Mouse (Mus musculus): ENCODE data around the gene Tcp11l2.

Tcp11l2 gene

DNA sequence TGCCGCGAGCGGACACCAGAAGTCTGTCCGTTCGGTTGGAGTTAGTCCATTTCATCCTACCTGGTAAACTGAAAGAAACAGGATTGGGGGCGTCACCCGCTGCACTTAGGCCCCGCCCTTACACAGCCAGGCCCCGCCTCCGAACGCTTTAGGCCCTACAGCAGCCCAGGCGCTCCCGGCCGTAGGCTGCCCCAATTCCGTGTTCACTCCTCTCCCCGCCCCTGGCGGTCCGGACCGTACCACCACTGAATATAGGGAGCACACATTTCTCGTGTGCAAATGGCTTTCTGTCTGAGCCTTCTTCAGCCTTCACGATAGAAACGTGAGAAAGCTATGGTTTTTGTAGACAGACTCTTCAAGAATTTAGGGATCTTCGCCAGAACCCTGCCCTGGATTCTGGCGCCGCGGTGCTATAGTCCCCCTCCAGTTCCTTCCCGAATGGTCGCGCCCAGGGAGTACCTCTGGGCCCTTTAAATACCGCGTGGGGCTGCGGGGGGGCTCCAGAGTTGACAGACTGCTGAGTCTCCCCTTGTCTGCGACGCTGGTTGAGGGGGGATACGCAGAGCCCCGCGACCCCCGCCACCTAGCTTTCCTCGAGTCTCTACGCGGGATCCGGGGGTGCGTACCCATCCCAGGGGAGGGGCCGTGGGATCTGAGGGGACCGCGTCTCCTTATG, at the start of gene Tcp11l2:
TSS of gene Tcp11l2 (plus strand) at position 232 of the 676 bp plus-strand sequence.
- peak; percentile 46 for DNase-seq (ENCODE audit: extremely low read depth, low read depth, low spot score)

DNA sequence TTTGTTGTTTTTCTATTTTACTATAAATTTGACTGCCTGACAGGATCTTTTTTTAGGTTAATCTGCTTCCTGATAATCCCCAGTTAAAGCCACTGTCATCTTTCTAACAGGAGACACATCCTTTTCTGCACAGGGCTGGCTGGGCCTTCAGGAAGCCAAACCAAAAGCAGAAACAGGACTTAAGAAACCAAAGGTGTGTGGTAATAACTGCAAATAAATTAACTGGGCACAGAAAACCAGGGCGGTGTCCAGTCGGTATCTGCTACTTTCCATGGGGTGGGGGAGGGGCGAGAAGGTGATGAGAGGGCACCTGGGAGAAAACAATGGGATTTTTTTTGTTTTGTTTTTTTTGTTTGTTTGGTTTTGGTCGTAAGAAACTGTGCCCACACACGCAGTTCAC, 49.4 kb upstream of the Tcp11l2 start:
- no peak for DNase-seq (ENCODE audit: extremely low read depth, low read depth, low spot score)

DNA sequence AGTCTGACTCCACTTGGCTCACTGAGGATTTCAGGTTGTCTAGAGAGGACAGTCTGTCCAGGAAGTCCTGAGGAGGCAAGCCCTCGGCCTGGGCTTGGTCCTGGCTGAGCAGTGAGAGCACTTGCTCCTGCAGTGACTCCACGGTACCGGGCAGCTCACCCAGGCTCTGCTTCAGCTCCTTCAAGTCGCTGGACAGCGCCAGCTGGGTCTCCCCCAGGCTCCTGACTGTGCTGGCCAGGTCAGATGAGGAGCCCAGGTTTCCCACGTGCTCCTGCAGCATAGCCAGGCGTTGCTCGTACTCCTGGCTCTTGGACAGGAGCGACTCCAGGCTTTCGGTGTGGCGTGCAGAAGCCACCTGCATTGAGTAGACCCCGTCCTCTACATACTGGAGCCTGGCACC, 48.8 kb upstream of the Tcp11l2 start:
- no peak for DNase-seq (ENCODE audit: extremely low read depth, low read depth, low spot score)

DNA sequence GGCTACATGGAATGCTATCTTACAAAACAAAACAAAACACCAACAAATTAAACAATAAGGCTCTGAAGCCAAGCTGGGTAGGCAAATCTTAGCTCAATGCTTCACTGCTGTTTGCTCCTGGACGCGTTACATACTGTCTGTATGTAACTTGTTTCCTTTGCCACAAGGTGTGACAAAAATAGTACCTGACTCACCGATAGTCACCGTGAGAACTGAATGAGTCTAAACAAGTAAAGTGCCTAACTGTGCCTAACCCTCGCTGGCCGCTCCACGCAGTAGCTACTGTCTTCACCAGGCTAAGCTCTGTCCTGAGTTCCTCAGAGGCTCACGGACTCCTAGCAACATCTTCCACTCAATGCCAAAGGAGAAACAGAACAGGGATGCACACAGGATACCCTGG, 46.0 kb upstream of the Tcp11l2 start:
- DNase-seq (ENCODE audit: extremely low read depth, low read depth, low spot score), result no peak

DNA sequence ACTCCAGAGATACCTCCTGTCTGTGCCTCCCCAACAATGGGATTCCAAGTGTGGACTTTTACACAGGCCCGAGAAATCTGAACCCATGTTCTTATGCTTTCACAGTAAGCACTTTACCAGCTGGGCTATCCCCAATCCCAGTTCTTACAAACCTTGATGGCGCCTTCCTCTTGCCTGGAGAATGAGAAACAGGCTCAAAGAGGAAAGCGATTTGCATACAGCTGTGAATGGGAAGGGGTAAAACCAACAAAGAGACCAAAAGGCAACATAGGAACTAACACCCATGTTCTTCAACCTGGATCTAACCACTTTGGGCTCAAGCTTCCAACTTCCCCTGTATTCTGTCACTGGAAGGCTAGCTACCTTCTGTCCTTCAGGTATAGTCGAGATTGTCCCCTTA, 44.9 kb upstream of the Tcp11l2 start:
- no peak for DNase-seq (ENCODE audit: extremely low read depth, low read depth, low spot score)

DNA sequence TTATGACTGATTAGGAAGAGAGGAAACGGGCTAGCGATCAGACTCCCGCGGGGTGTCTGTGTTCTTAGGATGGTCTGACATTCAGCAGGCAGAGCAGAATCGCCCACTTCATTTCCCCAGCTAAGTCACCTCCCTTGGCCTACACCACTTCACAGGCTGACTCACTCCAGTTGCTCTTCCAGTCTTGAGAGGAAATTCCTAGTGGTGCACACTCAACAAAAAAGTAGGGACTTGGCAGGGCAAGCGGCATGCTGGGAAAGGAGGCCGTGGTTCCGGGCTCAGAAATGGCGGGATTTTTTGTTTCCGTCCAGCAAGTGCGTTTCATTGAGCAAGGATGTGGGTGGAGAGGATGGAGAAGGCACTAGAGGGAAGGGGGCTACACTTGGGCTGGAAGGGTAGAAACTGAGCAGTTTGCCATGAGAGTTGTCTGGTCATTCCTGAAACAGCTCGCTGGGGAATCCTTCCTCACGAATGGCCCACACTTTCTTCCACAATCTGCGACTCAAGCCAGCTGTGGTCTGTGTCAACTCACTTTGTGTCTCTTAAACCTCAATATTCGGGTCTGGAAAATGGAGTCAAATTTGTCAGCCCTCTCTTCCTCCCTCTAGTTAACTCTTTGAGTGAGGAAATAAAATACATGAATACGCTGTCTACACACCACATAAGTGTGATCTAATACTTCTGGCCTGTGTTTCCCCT, 44.1 kb upstream of the Tcp11l2 start:
- DNase-seq (ENCODE audit: extremely low read depth, low read depth, low spot score), result no peak

DNA sequence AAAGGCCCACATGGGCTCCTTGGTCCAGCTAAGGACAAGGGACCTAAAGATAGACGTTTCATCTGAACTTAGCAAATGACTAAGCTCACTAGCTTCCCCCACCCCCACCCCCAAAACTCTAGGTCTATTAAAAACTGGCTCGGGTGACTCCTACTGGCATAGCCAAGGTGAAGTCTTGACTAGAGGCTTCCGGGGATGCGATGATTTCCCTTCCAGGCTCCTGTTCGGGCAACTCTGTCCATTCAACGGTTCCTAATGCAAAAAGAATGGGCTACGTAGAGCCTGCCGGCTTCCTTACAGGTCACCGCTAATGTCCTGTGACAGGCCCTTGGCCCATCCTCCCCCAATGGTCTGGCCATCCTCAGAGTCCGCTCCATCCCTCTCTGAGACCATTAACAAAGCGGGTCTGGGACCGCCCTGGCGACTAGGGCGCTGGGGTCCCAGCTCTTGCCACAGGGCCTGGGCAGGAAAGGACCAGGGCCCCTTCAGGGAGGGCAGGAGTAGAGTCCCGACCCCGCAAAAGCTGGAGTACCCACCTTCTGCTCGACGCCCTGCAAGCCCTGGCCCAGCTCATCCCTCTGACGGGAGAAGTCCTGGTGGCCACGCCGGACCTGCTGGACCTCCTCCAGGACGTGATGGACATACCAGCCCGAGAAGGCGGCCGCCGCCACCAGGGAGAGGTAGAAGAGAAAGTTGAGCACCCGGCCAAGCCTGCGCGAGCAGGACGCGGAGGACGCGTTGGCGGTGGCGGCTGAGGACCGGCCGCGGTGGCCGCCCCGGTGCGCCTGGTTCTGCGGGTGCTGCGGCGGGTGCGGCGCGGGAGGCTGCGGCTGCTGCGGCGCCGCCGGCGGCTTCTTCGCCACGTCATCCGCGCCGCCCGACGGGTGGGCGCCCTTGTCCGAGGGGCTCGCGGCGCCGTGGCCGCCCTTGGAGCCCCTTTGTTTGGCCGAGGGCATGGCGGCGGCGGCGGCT, 43.2 kb upstream of the Tcp11l2 start:
- DNase-seq (ENCODE audit: extremely low read depth, low read depth, low spot score), result no peak

DNA sequence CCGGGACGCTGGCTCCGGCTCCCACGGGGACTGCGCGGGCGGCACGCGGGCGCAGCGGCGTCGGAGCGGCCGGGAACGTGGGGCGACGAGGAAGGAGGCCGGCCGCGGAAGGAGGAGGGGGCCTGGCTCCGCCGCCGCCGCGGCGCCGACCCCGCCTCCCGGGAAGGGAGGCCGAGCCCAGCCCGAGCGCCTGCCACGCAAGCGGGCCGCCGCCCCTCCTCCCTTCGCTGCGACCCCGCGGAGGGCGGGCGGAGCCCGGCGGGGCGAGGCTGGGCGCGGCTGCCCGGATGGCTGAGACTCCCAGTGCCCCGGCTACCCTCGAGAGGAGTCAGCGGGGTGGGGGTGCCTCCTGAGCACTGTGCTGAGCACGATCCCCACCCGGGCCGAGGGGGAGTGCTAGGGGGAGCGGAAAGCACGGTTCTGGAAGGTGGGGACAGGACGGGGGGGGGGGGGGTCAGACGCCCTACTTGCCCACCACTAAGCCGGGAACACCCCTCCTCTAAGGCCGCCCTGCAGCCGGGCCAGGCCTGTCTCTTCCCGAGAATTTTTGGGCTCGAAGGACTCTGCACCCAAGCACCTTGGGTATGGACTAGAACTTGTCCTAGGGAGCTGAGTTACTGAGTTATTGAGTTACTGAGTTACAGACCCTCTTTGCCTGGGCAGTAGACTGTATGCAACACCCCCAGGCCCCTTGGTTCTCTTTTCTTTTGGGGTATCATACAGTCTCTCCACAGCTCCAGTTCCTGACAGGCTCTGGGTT, 42.3 kb upstream of the Tcp11l2 start, which contains the start of gene Ckap4:
TSS of gene Ckap4 (minus strand) at position 151 of the 760 bp plus-strand sequence.
- no peak for DNase-seq (ENCODE audit: extremely low read depth, low read depth, low spot score)

DNA sequence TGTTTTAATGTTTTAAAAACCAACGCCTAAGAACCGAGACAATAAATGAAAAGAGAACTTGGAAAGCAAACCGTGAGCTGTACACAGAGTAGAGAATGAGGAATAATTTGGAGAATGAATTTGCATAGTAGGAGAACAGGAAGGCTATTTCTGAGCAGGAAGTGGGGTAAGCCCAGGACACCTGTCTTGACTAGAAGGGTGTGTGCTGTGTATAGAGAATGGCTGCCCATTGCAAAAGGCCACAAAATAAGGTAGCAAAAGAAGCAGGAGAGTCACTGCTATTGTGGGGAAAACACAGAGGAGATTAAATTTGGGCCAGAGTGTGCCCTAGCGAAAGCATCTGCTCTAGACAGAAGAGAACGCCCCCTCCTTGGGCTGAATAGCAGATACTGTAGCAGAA, 41.0 kb upstream of the Tcp11l2 start:
- no peak for DNase-seq (ENCODE audit: extremely low read depth, low read depth, low spot score)

DNA sequence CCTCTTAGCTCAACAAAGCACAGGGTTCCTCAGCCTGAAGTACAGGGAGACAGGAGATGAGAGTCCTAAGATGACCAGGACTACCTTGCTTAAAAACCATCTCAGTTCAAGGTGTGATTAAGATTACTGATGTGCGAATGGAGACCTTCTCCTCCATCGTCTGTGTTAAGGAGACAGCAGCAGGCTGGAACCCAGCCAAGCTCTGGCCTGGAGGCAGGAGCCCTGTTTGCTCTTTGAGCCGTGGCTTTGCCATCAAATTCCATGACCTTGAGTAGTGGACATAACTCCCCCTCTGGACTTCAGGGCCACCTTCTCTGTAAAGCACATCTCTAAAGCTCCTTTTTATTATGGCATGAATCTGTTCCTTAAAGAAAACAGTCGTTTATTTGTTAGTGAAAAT, 40.6 kb upstream of the Tcp11l2 start:
- DNase-seq (ENCODE audit: extremely low read depth, low read depth, low spot score), result no peak

DNA sequence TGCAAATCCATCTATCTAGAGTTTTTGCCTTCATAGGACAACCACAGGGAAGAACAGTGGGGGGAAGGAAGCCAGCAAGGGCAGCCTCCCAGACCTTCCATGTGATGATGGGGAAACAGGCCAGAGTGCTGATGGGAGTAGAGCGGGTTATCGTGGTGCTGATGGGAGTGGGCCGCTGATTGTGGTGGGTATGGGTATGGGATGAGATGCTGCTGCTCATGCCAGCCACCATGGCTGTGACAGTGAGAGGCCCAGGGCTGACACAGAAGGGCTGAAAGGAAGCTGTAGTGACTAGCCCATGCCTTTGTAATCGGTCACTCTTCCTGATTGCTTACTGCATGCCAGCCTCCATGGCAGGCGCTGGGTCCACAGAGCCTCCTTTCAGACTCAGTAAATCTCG, 36.8 kb upstream of the Tcp11l2 start:
- DNase-seq (ENCODE audit: extremely low read depth, low read depth, low spot score), result no peak

DNA sequence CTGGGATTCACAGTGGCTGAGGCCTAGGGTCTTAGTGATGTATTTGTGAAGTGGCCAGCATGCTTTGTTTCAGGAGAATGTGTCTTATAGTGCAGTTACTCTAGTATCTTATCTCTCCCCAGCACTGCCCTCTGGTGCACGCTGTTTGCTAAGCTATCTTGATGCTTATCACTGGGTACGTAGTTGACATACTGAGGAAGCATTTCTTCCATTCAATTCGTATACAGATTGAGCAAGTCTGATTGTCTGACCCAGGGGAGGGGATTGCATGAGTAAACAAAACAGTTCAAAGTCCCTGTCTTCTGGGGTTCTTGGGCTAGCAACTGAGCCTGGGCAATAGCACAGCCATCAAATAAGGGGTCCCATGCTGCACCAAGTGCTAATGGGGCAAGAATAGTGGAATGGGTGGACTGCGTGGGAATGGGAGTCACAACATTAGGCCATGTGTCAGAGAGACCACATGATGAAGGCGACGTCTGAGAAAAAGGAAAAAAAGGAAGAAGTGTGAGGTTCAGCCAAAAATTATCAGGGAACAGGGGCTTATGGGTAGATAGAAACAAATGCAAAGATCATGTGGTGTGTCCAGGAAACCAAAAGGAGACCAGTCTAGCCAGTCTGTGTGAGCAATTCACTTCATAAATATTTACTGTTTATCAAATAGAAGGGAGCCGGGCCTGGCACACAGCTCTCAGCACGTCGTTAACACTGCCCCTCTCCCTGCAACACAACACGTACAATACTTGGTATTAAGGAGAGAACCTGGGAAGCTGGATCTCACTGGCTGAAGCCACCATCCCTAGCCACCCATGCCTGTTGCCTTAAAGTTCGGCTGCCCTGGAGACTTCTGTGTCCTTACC, 33.4 kb upstream of the Tcp11l2 start:
- no peak for DNase-seq (ENCODE audit: extremely low read depth, low read depth, low spot score)

DNA sequence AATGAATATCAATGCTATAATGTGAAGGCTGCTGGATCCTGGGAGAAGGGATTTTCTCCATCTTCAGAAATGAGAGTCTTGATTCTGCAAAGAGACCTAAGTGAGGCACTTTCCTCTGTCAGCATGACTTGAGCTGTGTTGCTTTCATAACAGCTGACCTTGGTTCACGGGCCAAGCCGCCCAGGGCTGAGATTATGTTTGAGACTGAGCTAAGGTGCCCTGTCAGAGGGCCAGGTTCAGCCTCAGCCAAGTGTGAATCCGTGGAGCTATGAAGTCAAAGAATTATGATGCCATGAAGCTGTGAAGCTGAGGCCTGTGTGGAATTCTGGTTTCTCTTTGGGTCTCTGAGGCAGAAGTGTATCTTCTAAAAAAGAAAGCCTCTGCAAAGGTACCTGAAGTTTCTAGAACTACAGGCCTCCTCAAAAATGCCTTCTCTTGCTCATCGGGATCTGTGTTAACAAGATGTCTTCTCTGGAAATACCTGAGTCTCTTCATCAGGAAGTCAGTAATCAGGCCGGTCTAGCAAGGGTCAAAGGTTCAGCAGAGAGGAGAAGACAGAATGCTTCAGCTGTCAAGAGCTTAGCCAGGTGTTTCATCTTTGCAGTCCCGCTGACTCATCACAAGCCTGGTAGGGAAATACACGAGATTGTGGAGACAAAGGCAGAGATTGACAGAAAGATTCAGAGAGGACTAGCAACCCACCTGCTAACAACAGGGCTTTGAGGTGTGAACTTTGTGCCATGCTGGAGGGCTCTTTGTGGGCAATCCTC, 31.4 kb upstream of the Tcp11l2 start:
- peak; percentile 71 for DNase-seq (ENCODE audit: extremely low read depth, low read depth, low spot score)

DNA sequence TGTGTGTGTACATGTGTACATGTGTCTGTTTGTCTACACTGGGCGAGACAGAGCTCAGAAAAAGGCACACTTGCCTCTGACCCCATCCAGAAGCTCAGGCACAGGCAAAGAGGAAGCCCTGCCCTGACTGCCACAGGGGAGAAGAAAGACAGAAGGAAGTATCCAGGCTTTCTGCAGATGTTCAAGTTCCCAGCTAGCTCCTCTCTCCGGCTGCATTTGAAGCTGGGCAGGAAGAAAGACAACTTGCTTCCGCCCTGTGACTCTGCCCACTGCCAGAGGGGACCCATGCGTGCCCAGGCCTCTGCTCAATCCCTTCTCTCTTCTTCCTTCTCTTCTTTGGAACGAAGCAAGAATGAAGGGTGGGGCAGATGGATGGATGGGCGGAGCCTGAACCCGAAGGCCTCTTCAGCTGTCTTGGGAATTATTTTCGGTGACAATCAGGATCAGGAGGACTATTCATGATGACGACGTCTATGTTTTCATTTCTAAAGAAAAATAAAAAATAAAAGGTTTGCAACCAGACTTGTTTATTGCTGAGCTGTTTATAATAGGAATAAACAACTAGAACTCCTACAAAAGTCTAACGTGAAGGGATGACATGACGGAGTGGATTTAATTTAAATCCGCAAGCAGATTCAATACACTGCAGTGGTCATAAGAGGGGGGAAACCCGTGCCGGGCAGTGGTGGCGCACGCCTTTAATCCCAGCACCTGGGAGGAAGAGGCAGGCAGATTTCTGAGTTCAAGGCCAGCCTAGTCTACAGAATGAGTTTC, 27.1 kb upstream of the Tcp11l2 start:
- no peak for DNase-seq (ENCODE audit: extremely low read depth, low read depth, low spot score)

DNA sequence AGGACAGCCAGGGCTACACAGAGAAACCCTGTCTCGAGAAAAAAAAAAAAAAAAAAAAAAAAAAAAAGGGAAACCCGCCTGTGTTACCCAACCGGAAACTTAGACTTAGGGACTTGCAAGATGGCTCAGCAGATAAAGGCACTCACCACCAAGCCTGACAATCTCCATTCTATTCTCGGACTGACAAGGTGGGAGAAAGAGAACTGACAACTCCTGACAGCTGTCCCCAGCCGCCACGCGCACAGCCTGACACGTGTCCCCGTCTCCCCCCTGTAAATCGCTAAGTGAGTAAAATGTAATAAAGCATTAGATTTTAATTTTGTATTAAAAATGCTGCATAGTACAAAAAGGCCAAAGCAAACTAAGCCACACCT, 26.5 kb upstream of the Tcp11l2 start:
- no peak for DNase-seq (ENCODE audit: extremely low read depth, low read depth, low spot score)

DNA sequence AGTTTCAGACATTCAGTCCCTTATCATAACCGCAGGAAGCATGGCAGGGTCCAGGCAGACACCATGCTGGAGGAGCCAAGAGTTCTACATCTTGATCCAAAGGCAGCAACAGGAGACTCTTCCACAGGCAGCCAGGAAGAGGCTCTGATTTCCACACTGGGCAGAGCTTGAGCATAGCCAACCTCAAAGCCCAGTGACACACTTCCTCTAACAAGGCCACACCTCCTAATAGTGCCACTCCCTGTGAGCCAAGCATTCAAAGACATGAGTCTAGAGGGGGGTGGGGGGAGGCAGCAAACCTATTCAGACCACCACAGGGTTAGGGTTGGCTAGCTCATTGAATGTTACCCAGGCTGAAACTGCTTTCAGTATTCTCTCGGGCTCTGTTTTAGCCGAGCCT, 24.6 kb upstream of the Tcp11l2 start:
- no peak for DNase-seq (ENCODE audit: extremely low read depth, low read depth, low spot score)

DNA sequence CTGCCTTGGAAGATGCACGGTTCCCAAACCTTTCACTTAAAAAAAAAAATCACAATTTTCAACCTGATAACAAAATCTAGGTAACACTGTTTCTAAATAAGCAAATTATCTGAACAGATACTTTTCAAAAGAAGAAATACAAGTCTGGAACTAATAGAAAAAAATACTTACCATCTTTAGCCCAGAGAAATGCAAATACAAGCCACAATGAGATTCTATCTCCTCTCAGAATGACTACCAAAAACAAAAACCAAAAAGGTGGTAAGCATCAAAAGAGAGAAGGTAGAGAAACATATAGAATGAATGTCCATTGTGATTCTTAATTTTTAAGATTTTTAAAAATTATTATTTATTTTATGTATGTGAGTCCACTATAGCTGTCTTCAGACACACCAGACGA, 23.9 kb upstream of the Tcp11l2 start:
- DNase-seq (ENCODE audit: extremely low read depth, low read depth, low spot score), result no peak

DNA sequence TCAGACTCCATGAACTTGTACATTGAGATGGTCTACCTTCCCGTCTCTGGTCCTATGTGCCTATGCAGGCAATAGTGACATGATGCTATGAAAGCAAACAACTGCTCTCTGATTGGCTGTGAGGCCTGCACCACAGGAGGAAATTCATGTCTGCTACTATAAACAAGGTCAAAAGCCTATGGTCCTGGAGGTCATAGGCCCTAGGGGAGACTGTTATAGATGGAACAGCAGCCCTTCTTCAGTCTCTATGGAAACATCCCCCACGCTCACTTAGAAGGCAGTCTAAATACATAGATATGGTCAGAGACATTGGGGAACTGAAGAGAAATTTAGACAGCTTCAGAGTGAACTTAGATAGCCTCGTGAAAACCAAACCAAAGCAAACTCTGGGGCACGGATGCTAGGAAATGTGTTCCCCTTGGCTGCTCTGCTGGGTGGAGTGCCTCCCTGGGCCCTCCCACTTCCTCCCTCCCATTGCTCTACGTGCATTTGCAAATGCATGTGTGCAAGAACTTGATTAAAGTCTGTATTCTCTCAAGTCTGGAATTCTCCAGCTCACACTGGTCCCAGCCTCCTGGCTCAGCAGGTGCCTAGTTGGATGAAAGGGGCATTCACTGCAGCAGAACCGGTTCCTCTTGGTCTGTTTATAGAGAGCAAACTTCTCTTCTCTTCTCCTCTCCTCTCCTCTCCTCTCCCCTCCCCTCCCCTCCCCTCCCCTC, 22.0 kb upstream of the Tcp11l2 start:
- no peak for DNase-seq (ENCODE audit: extremely low read depth, low read depth, low spot score)
